Mouse (Mus musculus): ENCODE data around the gene Lpp. TPM values are rescaled to one million over a fixed set of nuclear protein-coding genes. Genes with fewer than 3 reads are reported as not detected.

Gene Lpp
- polyA plus RNA-seq, 1 experiment from 2014 or later, result 79.9 TPM

DNA sequence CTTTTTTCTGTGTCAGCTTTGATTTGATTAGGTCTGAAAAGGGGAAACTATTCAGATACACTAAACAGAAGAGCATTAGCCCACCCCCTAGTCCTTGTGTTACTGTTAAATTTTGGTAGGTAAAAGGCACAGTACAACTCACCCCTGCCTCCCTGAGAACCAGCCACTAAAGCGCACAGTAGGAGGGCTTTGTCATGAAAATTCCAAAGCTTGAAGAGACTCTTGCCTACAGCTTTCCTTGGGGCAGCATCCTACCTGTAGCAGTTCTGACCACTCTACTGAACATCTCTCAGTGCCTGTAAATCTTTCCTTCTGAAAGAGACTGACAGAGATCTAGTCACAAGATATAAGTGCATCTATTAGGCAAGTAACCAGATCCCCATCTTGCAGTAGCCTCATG is 482.4 kb downstream of the Lpp start:
- no peak overlapping the region for H3K9ac ChIP-seq
- DNase-seq, result no peak
- H3K4me1 ChIP-seq (ENCODE audit: insufficient read depth), result peaks cover 5% of the 10 kb centered on the region; the same call in 1 of the 2 replicates
- H3K27ac ChIP-seq (ENCODE audit: low read depth), result no peak overlapping the region
- no peak for ATAC-seq (ENCODE audit: insufficient read depth)
- no peaks in the 10 kb centered on the region; the same call in 1 of the 2 replicates for H3K9me3 ChIP-seq (ENCODE audit: low read depth, low read length)
- no peak overlapping the region for H3K4me2 ChIP-seq
- WGBS, result 89% methylated on average over 1 of the region's 1 CpGs
- H3K36me3 ChIP-seq (ENCODE audit: insufficient read depth), result peaks cover 6% of the 10 kb centered on the region; the same call in 1 of the 2 replicates
- TF ChIP-seq CTCF (IDR thresholded peaks at IDR 0.05; ENCODE audit: low read depth), result no peak
- no peaks in the 10 kb centered on the region for H3K27me3 ChIP-seq (ENCODE audit: insufficient read depth, low read length)
- H3K4me3 ChIP-seq (ENCODE audit: low read depth, low read length), result no peak overlapping the region

DNA sequence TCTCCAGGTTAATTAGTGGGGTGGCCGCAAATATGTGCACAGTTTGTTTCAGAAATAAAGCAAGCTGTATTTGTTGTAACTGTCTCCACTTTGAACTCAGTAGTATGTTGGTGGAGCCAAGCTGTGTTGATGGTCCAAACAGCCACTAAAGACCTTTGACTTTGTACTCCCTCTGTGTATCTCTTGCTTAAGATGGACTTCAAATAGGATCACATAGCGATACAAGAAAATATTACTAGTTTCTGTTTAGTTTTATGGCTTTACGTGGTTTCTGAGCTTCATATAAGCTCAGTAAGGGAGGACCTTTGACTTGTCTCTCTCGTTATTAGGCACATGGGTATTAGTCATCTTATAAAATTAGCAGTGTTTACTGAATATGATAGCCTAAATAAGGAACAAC is 485.7 kb downstream of the Lpp start:
- no peak for TF ChIP-seq CTCF (IDR thresholded peaks at IDR 0.05; ENCODE audit: low read depth)
- H3K9me3 ChIP-seq (ENCODE audit: low read depth, low read length), result no peaks in the 10 kb centered on the region
- WGBS, result 78% methylated on average over 4 of the region's 4 CpGs
- no peak for DNase-seq
- no peak overlapping the region for H3K27ac ChIP-seq (ENCODE audit: low read depth)
- H3K27me3 ChIP-seq (ENCODE audit: insufficient read depth, low read length), result no peaks in the 10 kb centered on the region
- ATAC-seq (ENCODE audit: insufficient read depth), result no peak
- no peaks in the 10 kb centered on the region for H3K36me3 ChIP-seq (ENCODE audit: insufficient read depth)
- H3K4me1 ChIP-seq (ENCODE audit: insufficient read depth), result peaks cover 4% of the 10 kb centered on the region; the same call in 1 of the 2 replicates
- H3K9ac ChIP-seq, result no peak overlapping the region
- no peak overlapping the region for H3K4me2 ChIP-seq
- no peak overlapping the region for H3K4me3 ChIP-seq (ENCODE audit: low read depth, low read length)

DNA sequence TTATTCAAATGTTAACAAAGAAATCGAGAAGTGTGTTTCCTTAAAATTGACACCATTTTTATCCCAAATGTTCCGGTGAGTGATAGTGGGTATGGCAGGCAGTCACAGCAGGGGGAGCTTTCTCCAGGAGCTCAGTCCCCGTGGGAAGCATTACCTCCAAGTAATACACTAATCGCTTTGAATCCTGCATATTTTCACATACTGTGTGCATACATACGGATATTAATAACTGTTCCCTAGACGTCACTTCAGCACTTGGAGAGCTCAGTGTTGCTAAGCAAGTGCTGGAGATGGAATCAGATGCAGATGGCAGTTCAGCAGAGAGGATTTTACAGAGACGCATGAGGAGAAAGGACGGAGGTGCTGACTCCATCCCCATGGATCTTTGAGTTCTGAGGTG is 487.4 kb downstream of the Lpp start:
- no peak for TF ChIP-seq CTCF (IDR thresholded peaks at IDR 0.05; ENCODE audit: low read depth)
- Histone ChIP-seq H3K9me3 (ENCODE audit: low read depth, low read length) (no peaks in the 10 kb centered on the region), H3K4me3 (ENCODE audit: low read depth, low read length) (no peak overlapping the region), H3K27me3 (ENCODE audit: insufficient read depth, low read length) (no peaks in the 10 kb centered on the region), H3K4me1 (ENCODE audit: insufficient read depth) (no peaks in the 10 kb centered on the region), H3K9ac (no peak overlapping the region), H3K27ac (ENCODE audit: low read depth) (no peak overlapping the region), H3K36me3 (ENCODE audit: insufficient read depth) (no peaks in the 10 kb centered on the region), H3K4me2 (no peak overlapping the region)
- DNase-seq, result peak; percentile 44
- no peak for ATAC-seq (ENCODE audit: insufficient read depth)
- 54% methylated on average over 8 of the region's 8 CpGs for WGBS

DNA sequence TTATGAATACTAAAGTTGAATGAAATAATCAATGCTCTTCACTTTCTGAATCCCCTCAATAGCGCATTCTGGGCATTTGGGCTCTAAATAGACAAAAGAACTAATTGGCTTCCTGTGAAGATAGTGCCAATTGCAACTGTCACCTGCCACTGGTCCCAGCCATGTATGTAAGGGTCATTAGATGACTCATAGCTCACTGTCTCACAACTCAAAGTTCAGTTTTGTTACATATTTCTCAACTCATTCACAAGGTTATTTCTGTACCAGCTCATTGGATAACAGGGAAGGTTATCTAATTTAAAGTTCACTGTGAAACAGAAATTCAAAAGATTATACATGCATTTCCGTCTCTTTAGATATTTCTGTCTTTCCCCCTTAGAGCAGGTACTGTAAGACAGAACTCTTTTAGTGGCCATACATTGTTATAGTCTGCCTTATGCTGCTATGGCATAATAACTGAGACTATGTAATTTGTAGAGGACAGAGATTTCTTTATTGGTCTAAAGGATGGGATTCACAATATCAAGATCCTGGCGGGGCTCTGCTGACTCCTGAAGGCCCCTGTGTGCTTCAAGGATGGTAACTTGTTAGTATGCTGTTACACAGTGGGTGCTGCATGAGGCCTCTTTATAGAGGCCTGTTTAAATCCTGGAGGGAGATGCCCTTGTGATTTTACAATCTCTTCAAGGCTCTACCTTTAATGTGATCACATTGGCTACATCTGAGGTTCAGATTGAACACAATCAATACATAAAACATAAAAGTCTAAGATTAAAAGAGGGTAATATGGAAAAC is 488.9 kb downstream of the Lpp start:
- 88% methylated on average over 3 of the region's 3 CpGs for WGBS

GRCm38 (mm10) chr16:24884017-24884416 is 490.7 kb downstream of the Lpp start:
- H3K27me3 ChIP-seq (ENCODE audit: insufficient read depth, low read length), result no peaks in the 10 kb centered on the region
- H3K9me3 ChIP-seq (ENCODE audit: low read depth, low read length), result no peaks in the 10 kb centered on the region
- H3K4me1 ChIP-seq (ENCODE audit: insufficient read depth), result peaks cover 12% of the 10 kb centered on the region; the same call in 1 of the 2 replicates
- no peak overlapping the region for H3K27ac ChIP-seq (ENCODE audit: low read depth)
- no peak overlapping the region for H3K4me2 ChIP-seq
- DNase-seq (no peak), ATAC-seq (ENCODE audit: insufficient read depth) (no peak)
- no peaks in the 10 kb centered on the region for H3K36me3 ChIP-seq (ENCODE audit: insufficient read depth)
- H3K4me3 ChIP-seq (ENCODE audit: low read depth, low read length), result no peak overlapping the region
- H3K9ac ChIP-seq, result no peak overlapping the region
- TF ChIP-seq CTCF (IDR thresholded peaks at IDR 0.05; ENCODE audit: low read depth), result 0 out of 2 replicates have a peak, but pooled peaks have one; percentile 14

More for the DNA sequence above, 488.9 kb downstream of the Lpp start:
- no peak overlapping the region for H3K9ac ChIP-seq
- H3K27ac ChIP-seq (ENCODE audit: low read depth), result no peak overlapping the region
- H3K36me3 ChIP-seq (ENCODE audit: insufficient read depth), result no peaks in the 10 kb centered on the region
- H3K9me3 ChIP-seq (ENCODE audit: low read depth, low read length), result no peaks in the 10 kb centered on the region
- no peaks in the 10 kb centered on the region for H3K27me3 ChIP-seq (ENCODE audit: insufficient read depth, low read length)
- no peak for DNase-seq
- H3K4me3 ChIP-seq (ENCODE audit: low read depth, low read length), result no peak overlapping the region
- peaks cover 12% of the 10 kb centered on the region; the same call in 1 of the 2 replicates for H3K4me1 ChIP-seq (ENCODE audit: insufficient read depth)
- H3K4me2 ChIP-seq, result no peak overlapping the region
- no peak for TF ChIP-seq CTCF (IDR thresholded peaks at IDR 0.05; ENCODE audit: low read depth)
- ATAC-seq (ENCODE audit: insufficient read depth), result no peak

GRCm38 (mm10) chr16:24886346-24886745 is 493.0 kb downstream of the Lpp start:
- no peaks in the 10 kb centered on the region for H3K36me3 ChIP-seq (ENCODE audit: insufficient read depth)
- ATAC-seq (ENCODE audit: insufficient read depth) (no peak), DNase-seq (peak; percentile 57)
- H3K9ac ChIP-seq, result no peak overlapping the region
- H3K4me3 ChIP-seq (ENCODE audit: low read depth, low read length), result no peak overlapping the region
- no peaks in the 10 kb centered on the region for H3K27me3 ChIP-seq (ENCODE audit: insufficient read depth, low read length)
- peaks cover 12% of the 10 kb centered on the region; the same call in 1 of the 2 replicates for H3K4me1 ChIP-seq (ENCODE audit: insufficient read depth)
- H3K27ac ChIP-seq (ENCODE audit: low read depth), result no peak overlapping the region
- WGBS, result 30% methylated on average over 3 of the region's 3 CpGs
- no peak for TF ChIP-seq CTCF (IDR thresholded peaks at IDR 0.05; ENCODE audit: low read depth)
- H3K9me3 ChIP-seq (ENCODE audit: low read depth, low read length), result no peaks in the 10 kb centered on the region
- no peak overlapping the region for H3K4me2 ChIP-seq

GRCm38 (mm10) chr16:24886943-24887342 is 493.6 kb downstream of the Lpp start:
- H3K4me2 ChIP-seq, result no peak overlapping the region
- DNase-seq, result no peak
- H3K9me3 ChIP-seq (ENCODE audit: low read depth, low read length), result no peaks in the 10 kb centered on the region
- H3K4me3 ChIP-seq (ENCODE audit: low read depth, low read length), result no peak overlapping the region
- no peak overlapping the region for H3K9ac ChIP-seq
- peaks cover 12% of the 10 kb centered on the region; the same call in 1 of the 2 replicates for H3K4me1 ChIP-seq (ENCODE audit: insufficient read depth)
- 38% methylated on average over 7 of the region's 7 CpGs for WGBS
- no peak for TF ChIP-seq CTCF (IDR thresholded peaks at IDR 0.05; ENCODE audit: low read depth)
- no peak for ATAC-seq (ENCODE audit: insufficient read depth)
- no peak overlapping the region for H3K27ac ChIP-seq (ENCODE audit: low read depth)
- H3K27me3 ChIP-seq (ENCODE audit: insufficient read depth, low read length), result no peaks in the 10 kb centered on the region
- no peaks in the 10 kb centered on the region for H3K36me3 ChIP-seq (ENCODE audit: insufficient read depth)
